Mouse (Mus musculus) MEL (cell line): ENCODE measurements around the gene Dip2a. TPM values are rescaled to one million over a fixed set of nuclear protein-coding genes. Genes with fewer than 3 reads are reported as not detected.

Experiments
- DNase-seq: peaks from one replicate; pipeline ENCODE4 v3.0.0; 2011; ENCODE audit warnings: low read depth, low spot score
- H3K27ac ChIP-seq: 2 replicates; pipeline ENCODE4 v1.5.1; 2012; ENCODE audit warnings: low read depth, mild to moderate bottlenecking, control low read depth, low read length, moderate library complexity; ENCODE audit not compliant: control insufficient read depth
- H3K27me3 ChIP-seq, 2 experiments: fragments of 150-350 bp in 1 of 2; sonication (generic) in 1 of 2; 2 replicates each; pipeline ENCODE4 v1.6.1; 2012; ENCODE audit warnings: low read length in 2 of 2, mild to moderate bottlenecking in 2 of 2, improper control_type of control experiment in 1 of 2, moderate library complexity in 1 of 2; ENCODE audit not compliant: insufficient read depth in 2 of 2, control insufficient read depth in 1 of 2
- H3K36me3 ChIP-seq, 2 experiments: 2 replicates each; pipeline ENCODE4 v1.6.1; 2012 to 2014; ENCODE audit warnings: low read length in 2 of 2, improper control_type of control experiment in 1 of 2, inconsistent platforms in 1 of 2, mild to moderate bottlenecking in 1 of 2; ENCODE audit not compliant: insufficient read depth in 2 of 2, control insufficient read depth in 1 of 2
- H3K4me1 ChIP-seq, 2 experiments: fragments of 150-350 bp in 1 of 2; sonication (generic) in 1 of 2; 2 replicates each; pipeline ENCODE4 v1.6.1; 2012; ENCODE audit warnings: low read length in 2 of 2, improper control_type of control experiment in 1 of 2, mild to moderate bottlenecking in 1 of 2; ENCODE audit not compliant: insufficient read depth in 2 of 2, control insufficient read depth in 1 of 2
- H3K4me3 ChIP-seq, 2 experiments: fragments of 150-350 bp in 1 of 2; sonication (generic) in 1 of 2; 2 replicates each; pipeline ENCODE4 v1.5.1; 2012; ENCODE audit warnings: low read depth in 2 of 2, low read length in 2 of 2, mild to moderate bottlenecking in 2 of 2, moderate library complexity in 2 of 2, control low read depth in 1 of 2, improper control_type of control experiment in 1 of 2; ENCODE audit not compliant: control insufficient read depth in 1 of 2, insufficient read depth in 1 of 2
- H3K79me2 ChIP-seq: 2 replicates; pipeline ENCODE4 v1.6.1; 2012; ENCODE audit warnings: mild to moderate bottlenecking, low read length, moderate library complexity; ENCODE audit not compliant: control insufficient read depth, poor library complexity, insufficient read depth
- H3K9ac ChIP-seq: 2 replicates; pipeline ENCODE4 v1.6.1; 2012; ENCODE audit warnings: low read depth, mild to moderate bottlenecking, control low read depth, low read length, moderate library complexity; ENCODE audit not compliant: control insufficient read depth, poor library complexity, severe bottlenecking
- H3K9me3 ChIP-seq: fragments of 150-350 bp; sonication (generic); replicated peaks from 2 replicates; pipeline ENCODE4 v1.6.1; 2012; ENCODE audit warnings: mild to moderate bottlenecking, low read length, improper control_type of control experiment, moderate library complexity; ENCODE audit not compliant: insufficient read depth
- E2F4 ChIP-seq: IDR thresholded peaks from 2 replicates; pipeline ENCODE4 v1.6.1; 2011; ENCODE audit warnings: low read depth, low read length, improper control_type of control experiment, borderline replicate concordance
- ETS1 ChIP-seq: IDR thresholded peaks from 2 replicates; pipeline ENCODE4 v1.6.1; 2012; ENCODE audit warnings: low read depth, mild to moderate bottlenecking, inconsistent platforms, low read length, improper control_type of control experiment, moderate library complexity
- HCFC1 ChIP-seq: IDR thresholded peaks from 2 replicates; pipeline ENCODE4 v1.6.1; 2012; ENCODE audit warnings: low read depth, mild to moderate bottlenecking, inconsistent platforms, low read length, improper control_type of control experiment, moderate library complexity
- KAT2A ChIP-seq: conservative IDR thresholded peaks from 2 replicates; pipeline ENCODE4 v1.6.1; 2012; ENCODE audit warnings: low read depth, low read length, improper control_type of control experiment, inconsistent platforms
- MAFK ChIP-seq: IDR thresholded peaks from 2 replicates; pipeline ENCODE4 v1.6.1; 2011; ENCODE audit warnings: low read depth, mild to moderate bottlenecking, low read length, improper control_type of control experiment, borderline replicate concordance
- MAZ ChIP-seq: IDR thresholded peaks from 2 replicates; pipeline ENCODE4 v1.6.1; 2012; ENCODE audit warnings: low read depth, mild to moderate bottlenecking, inconsistent platforms, low read length, improper control_type of control experiment
- MXI1 ChIP-seq: IDR thresholded peaks from 2 replicates; pipeline ENCODE4 v1.6.1; 2011; ENCODE audit warnings: mild to moderate bottlenecking, low read depth, low read length, improper control_type of control experiment
- NELFE ChIP-seq: IDR thresholded peaks from 2 replicates; pipeline ENCODE4 v1.6.1; 2011; ENCODE audit warnings: low read depth, low read length, improper control_type of control experiment
- RCOR1 ChIP-seq: IDR thresholded peaks from 2 replicates; pipeline ENCODE4 v1.6.1; 2012; ENCODE audit warnings: low read depth, mild to moderate bottlenecking, inconsistent platforms, low read length, improper control_type of control experiment
- SIN3A ChIP-seq: IDR thresholded peaks from 2 replicates; pipeline ENCODE4 v1.6.1; 2012; ENCODE audit warnings: low read length, improper control_type of control experiment, inconsistent platforms
- TCF12 ChIP-seq: IDR thresholded peaks from 2 replicates; pipeline ENCODE4 v1.6.1; 2014; ENCODE audit warnings: low read depth, mild to moderate bottlenecking, inconsistent platforms, low read length, improper control_type of control experiment, moderate library complexity
- UBTF ChIP-seq: IDR thresholded peaks from 2 replicates; pipeline ENCODE4 v1.6.1; 2012; ENCODE audit warnings: low read depth, mild to moderate bottlenecking, inconsistent platforms, low read length, improper control_type of control experiment, moderate library complexity, borderline replicate concordance; ENCODE audit not compliant: insufficient read depth
- USF1 ChIP-seq: IDR thresholded peaks from 2 replicates; pipeline ENCODE4 v1.6.1; 2014; ENCODE audit warnings: low read depth, mild to moderate bottlenecking, inconsistent platforms, low read length, improper control_type of control experiment, moderate library complexity
- ZNF384 ChIP-seq: IDR thresholded peaks from 2 replicates; pipeline ENCODE4 v1.6.1; 2012; ENCODE audit warnings: low read depth, mild to moderate bottlenecking, inconsistent platforms, low read length, improper control_type of control experiment
- polyA plus RNA-seq, 2 experiments: library from polyadenylated mRNA; stranded (reverse) in 1 of 2; unstranded in 1 of 2; fragments of >175 nt in 1 of 2; fragments of >200 nt in 1 of 2; gene quantifications; 2 replicates each; pipeline versions ENCODE4 v1.2.1 to v1.2.4; 2012; ENCODE audit warnings: low replicate concordance in 2 of 2, low read depth in 1 of 2; ENCODE audit not compliant: insufficient read length in 2 of 2, insufficient read depth in 1 of 2, missing spikeins in 1 of 2
- total RNA-seq: library from RNA; depleted of rRNA; stranded (reverse); fragments of 300-350 nt; gene quantifications from 2 replicates; pipeline ENCODE4 v1.2.3, GENCODE M21; 2012

Gene Dip2a
- total and polyA plus RNA-seq, 3 experiments, result 2.6 to 5.7 TPM; not detected in 1

GRCm38 (mm10) chr10:76346589-76346988, 1.5 kb upstream of the Dip2a start (continued):
- no peak for TF ChIP-seq NELFE

GRCm38 (mm10) chr10:76346043-76346491, 976 bp upstream of the Dip2a start:
- Histone ChIP-seq H3K9me3 (no peaks in the 10 kb centered on the region), H3K27me3 (no peaks in the 10 kb centered on the region), H3K79me2 (no peaks in the 10 kb centered on the region; the same call in 1 of the 2 replicates), H3K4me1 (peaks cover 0 to 2% of the 10 kb centered on the region in 2 experiments; a peak in 2 of 4 replicates), H3K36me3 (peaks cover 3 to 4% of the 10 kb centered on the region in 2 experiments; a peak in 2 of 4 replicates), H3K9ac (peak overlapping the region; percentile 46), H3K4me3 (peak overlapping the region; percentile 63 to 82), H3K27ac (peak overlapping the region; percentile 36)
- no peak for TF ChIP-seq USF1
- no peak for TF ChIP-seq E2F4
- TF ChIP-seq KAT2A, result no peak; the same call in 1 of the 2 replicates
- TF ChIP-seq SIN3A, result peak; percentile 65; the same call in 1 of the 2 replicates
- TF ChIP-seq TCF12, result 0 out of 2 replicates have a peak, but pooled peaks have one; percentile 13
- peak; percentile 32; the same call in 1 of the 2 replicates for TF ChIP-seq NELFE
- 0 out of 2 replicates have a peak, but pooled peaks have one; percentile 45 for TF ChIP-seq ETS1
- peak; percentile 56 for TF ChIP-seq RCOR1
- TF ChIP-seq ZNF384, result peak; percentile 66
- peak; percentile 65; the same call in 1 of the 2 replicates for TF ChIP-seq HCFC1
- peak; percentile 73 for DNase-seq

DNA sequence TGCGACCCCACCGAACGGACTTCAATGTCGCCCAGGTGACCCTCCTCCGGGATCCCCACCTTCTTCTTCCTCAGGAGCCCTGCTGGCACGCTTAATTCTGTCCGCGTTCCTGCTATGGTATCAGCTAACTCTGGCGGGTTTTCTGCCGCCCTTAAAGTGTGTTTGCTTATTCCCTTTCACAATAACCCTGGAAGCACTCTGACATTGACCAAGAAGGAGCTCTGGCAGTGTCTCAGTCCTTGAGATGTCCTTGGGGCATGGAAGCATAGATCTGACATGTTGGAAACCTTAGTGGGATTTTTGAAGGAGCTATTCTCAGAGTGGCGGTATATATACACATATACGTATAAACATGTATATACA, 430 bp upstream of the Dip2a start:
- H3K9me3 ChIP-seq, result no peaks in the 10 kb centered on the region
- H3K79me2 ChIP-seq, result no peaks in the 10 kb centered on the region; the same call in 1 of the 2 replicates
- H3K4me3 ChIP-seq, result peak overlapping the region; percentile 82
- DNase-seq, result no peak
- H3K4me1 ChIP-seq, result peaks cover 0 to 2% of the 10 kb centered on the region in 2 experiments; a peak in 2 of 4 replicates
- TF ChIP-seq SIN3A, result 0 out of 2 replicates have a peak, but pooled peaks have one; percentile 19
- TF ChIP-seq MAFK, result no peak
- TF ChIP-seq KAT2A, result no peak
- TF ChIP-seq MAZ, result no peak
- peak; percentile 32; the same call in 1 of the 2 replicates for TF ChIP-seq MXI1
- no peak for TF ChIP-seq UBTF
- H3K27me3 ChIP-seq, result no peaks in the 10 kb centered on the region
- H3K27ac ChIP-seq, result peak overlapping the region; percentile 62
- peak overlapping the region; percentile 80 for H3K9ac ChIP-seq
- peaks cover 0 to 4% of the 10 kb centered on the region in 2 experiments; a peak in 1 of 4 replicates for H3K36me3 ChIP-seq
